Mouse (Mus musculus): ENCODE measurements around the gene Clec2h.
"Not testable (repeated sequence)": the region's sequence is repeated elsewhere in the genome, so short reads cannot be mapped to it uniquely, and the experiment has no call there.

Clec2h gene

GRCm38 (mm10) chr6:128662206-128662605 lies at the start of gene Clec2h:
Clec2h (plus strand) TSS chr6:128662385.
- DNase-seq (ENCODE audit: low read depth) = no peak

- no peak for DNase-seq (ENCODE audit: low read depth)
Observed at GRCm38 (mm10) chr6:128622733-128623132, 39.5 kb upstream of the Clec2h start.

- not testable (repeated sequence) for DNase-seq (ENCODE audit: low read depth)
Observed at GRCm38 (mm10) chr6:128623433-128623832, 38.8 kb upstream of the Clec2h start, which contains the start of gene Klrb1a. Klrb1a (minus strand) TSS chr6:128623533.

- no peak for DNase-seq (ENCODE audit: low read depth)
Observed at GRCm38 (mm10) chr6:128624425-128624824, 37.8 kb upstream of the Clec2h start.

- not testable (repeated sequence) for DNase-seq (ENCODE audit: low read depth)
Observed at GRCm38 (mm10) chr6:128625246-128625645, 36.9 kb upstream of the Clec2h start.

- peak; percentile 12 for DNase-seq (ENCODE audit: low read depth)
Observed at GRCm38 (mm10) chr6:128629771-128630739, 32.1 kb upstream of the Clec2h start.

- DNase-seq (ENCODE audit: low read depth) = not testable (repeated sequence)
Observed at GRCm38 (mm10) chr6:128630912-128631905, 31.0 kb upstream of the Clec2h start.

GRCm38 (mm10) chr6:128640673-128641072 lies 21.5 kb upstream of the Clec2h start:
- DNase-seq (ENCODE audit: low read depth) = no peak

- no peak for DNase-seq (ENCODE audit: low read depth)
Observed at GRCm38 (mm10) chr6:128641116-128641716, 21.0 kb upstream of the Clec2h start.

- DNase-seq (ENCODE audit: low read depth) = no peak
Observed at GRCm38 (mm10) chr6:128643999-128644398, 18.2 kb upstream of the Clec2h start.

GRCm38 (mm10) chr6:128644694-128645093 lies 17.5 kb upstream of the Clec2h start:
- DNase-seq (ENCODE audit: low read depth) = not testable (repeated sequence)

GRCm38 (mm10) chr6:128645708-128646107 lies 16.5 kb upstream of the Clec2h start:
- not testable (repeated sequence) for DNase-seq (ENCODE audit: low read depth)

GRCm38 (mm10) chr6:128649681-128650080 lies 12.5 kb upstream of the Clec2h start:
- DNase-seq (ENCODE audit: low read depth) = no peak

GRCm38 (mm10) chr6:128650187-128650586 lies 12.0 kb upstream of the Clec2h start:
- DNase-seq (ENCODE audit: low read depth) = no peak

GRCm38 (mm10) chr6:128650827-128651226 lies 11.4 kb upstream of the Clec2h start:
- DNase-seq (ENCODE audit: low read depth) = not testable (repeated sequence)

- no peak for DNase-seq (ENCODE audit: low read depth)
Observed at GRCm38 (mm10) chr6:128652938-128653337, 9.2 kb upstream of the Clec2h start.

- DNase-seq (ENCODE audit: low read depth) = no peak
Observed at GRCm38 (mm10) chr6:128661249-128661648, 936 bp upstream of the Clec2h start.

- no peak for DNase-seq (ENCODE audit: low read depth)
Observed at GRCm38 (mm10) chr6:128669936-128670335, 7.8 kb downstream of the Clec2h start.

- no peak for DNase-seq (ENCODE audit: low read depth)
Observed at GRCm38 (mm10) chr6:128679574-128679973, 17.4 kb downstream of the Clec2h start.

GRCm38 (mm10) chr6:128701691-128702090 lies 39.5 kb downstream of the Clec2h start:
- DNase-seq (ENCODE audit: low read depth) = no peak

- no peak for DNase-seq (ENCODE audit: low read depth)
Observed at GRCm38 (mm10) chr6:128722959-128723358, 60.8 kb downstream of the Clec2h start, which contains the start of gene Klrb1. Klrb1 (minus strand) TSS chr6:128723059.
